Mouse (Mus musculus): ENCODE results near the gene Mccc2. TPM values are rescaled to one million over a fixed set of nuclear protein-coding genes. Genes with fewer than 3 reads are reported as not detected.
A peak's percentile ranks its signal among the peaks of the same experiment; 100 is the strongest.

The Mccc2 gene
- polyA plus RNA-seq, 2 experiments: 6.9 to 14.7 TPM

- H3K9me3 ChIP-seq (ENCODE audit: control insufficient read depth, low read length): no peaks in the 10 kb centered on the region
- TF ChIP-seq CTCF (IDR thresholded peaks at IDR 0.05; ENCODE audit: low read depth) (0 out of 2 replicates have a peak, but pooled peaks have one; percentile 2), EP300 (IDR thresholded peaks at IDR 0.05; ENCODE audit: low read depth) (no peak)
- DNase-seq (ENCODE audit: low read depth in 3 of 3, low spot score in 3 of 3) (no peak), ATAC-seq (ENCODE audit: insufficient read depth) (no peak)
- peaks cover 17% of the 10 kb centered on the region for H3K27me3 ChIP-seq (ENCODE audit: control insufficient read depth, insufficient read depth, low read length)
- H3K9ac ChIP-seq (replicated peaks): no peak overlapping the region
- H3K27ac ChIP-seq: no peak overlapping the region
- H3K4me1 ChIP-seq (replicated peaks; ENCODE audit: control insufficient read depth in 2 of 2, insufficient read depth in 2 of 2, low read length in 1 of 2): no peaks in the 10 kb centered on the region
- no peaks in the 10 kb centered on the region for H3K36me3 ChIP-seq (replicated peaks; ENCODE audit: control insufficient read depth, insufficient read depth, low read depth)
- H3K4me2 ChIP-seq (ENCODE audit: low read depth): no peak overlapping the region
- 3% methylated on average over 30 of the region's 30 CpGs for WGBS (ENCODE audit: insufficient replicate concordance)
- H3K4me3 ChIP-seq (ENCODE audit: insufficient read depth in 1 of 2, low read depth in 2 of 2, low read length in 2 of 2): no peak overlapping the region
Measured at GRCm38 (mm10) chr13:99900557-99900892, 114.9 kb downstream of the Mccc2 start.

GRCm38 (mm10) chr13:99899670-99900556 lies 115.5 kb downstream of the Mccc2 start:
- Histone ChIP-seq H3K4me3 (ENCODE audit: insufficient read depth in 1 of 2, low read depth in 2 of 2, low read length in 2 of 2) (no peak overlapping the region), H3K4me1 (replicated peaks; ENCODE audit: control insufficient read depth in 2 of 2, insufficient read depth in 2 of 2, low read length in 1 of 2) (no peaks in the 10 kb centered on the region), H3K27me3 (ENCODE audit: control insufficient read depth, insufficient read depth, low read length) (peaks cover 17% of the 10 kb centered on the region), H3K27ac (no peak overlapping the region), H3K36me3 (replicated peaks; ENCODE audit: control insufficient read depth, insufficient read depth, low read depth) (no peaks in the 10 kb centered on the region), H3K9me3 (ENCODE audit: control insufficient read depth, low read length) (no peaks in the 10 kb centered on the region), H3K4me2 (ENCODE audit: low read depth) (no peak overlapping the region), H3K9ac (replicated peaks) (no peak overlapping the region)
- TF ChIP-seq EP300 (IDR thresholded peaks at IDR 0.05; ENCODE audit: low read depth): no peak
- TF ChIP-seq CTCF (IDR thresholded peaks at IDR 0.05; ENCODE audit: low read depth): no peak
- ATAC-seq (ENCODE audit: insufficient read depth) (no peak), DNase-seq (ENCODE audit: low read depth in 3 of 3, low spot score in 3 of 3) (no peak)
- WGBS (ENCODE audit: insufficient replicate concordance): 10% methylated on average over 38 of the region's 38 CpGs

- WGBS (ENCODE audit: insufficient replicate concordance): 13% methylated on average over 14 of the region's 14 CpGs
- no peaks in the 10 kb centered on the region for H3K4me1 ChIP-seq (replicated peaks; ENCODE audit: control insufficient read depth in 2 of 2, insufficient read depth in 2 of 2, low read length in 1 of 2)
- ATAC-seq (ENCODE audit: insufficient read depth): no peak
- H3K4me2 ChIP-seq (ENCODE audit: low read depth): no peak overlapping the region
- TF ChIP-seq CTCF (IDR thresholded peaks at IDR 0.05; ENCODE audit: low read depth) (no peak), EP300 (IDR thresholded peaks at IDR 0.05; ENCODE audit: low read depth) (no peak)
- no peak overlapping the region for H3K9ac ChIP-seq (replicated peaks)
- H3K36me3 ChIP-seq (replicated peaks; ENCODE audit: control insufficient read depth, insufficient read depth, low read depth): no peaks in the 10 kb centered on the region
- no peak overlapping the region for H3K27ac ChIP-seq
- DNase-seq (ENCODE audit: low read depth in 3 of 3, low spot score in 3 of 3): no peak
- H3K4me3 ChIP-seq (ENCODE audit: insufficient read depth in 1 of 2, low read depth in 2 of 2, low read length in 2 of 2): no peak overlapping the region
- H3K9me3 ChIP-seq (ENCODE audit: control insufficient read depth, low read length): no peaks in the 10 kb centered on the region
- peaks cover 17% of the 10 kb centered on the region for H3K27me3 ChIP-seq (ENCODE audit: control insufficient read depth, insufficient read depth, low read length)
Measured at GRCm38 (mm10) chr13:99898816-99899215, 116.6 kb downstream of the Mccc2 start.

Other genes with a start within 250 kb of the Mccc2 start
- not detected in 2 replicates for gene Cartpt, start 114.5 kb downstream of the Mccc2 start, polyA plus RNA-seq (2012; rRNA removed)
- gene Cartpt, start 114.5 kb downstream of the Mccc2 start, polyA plus RNA-seq (2014; fragmentation: Nextera tagmentation; extraction: Ambion mirVana): not detected in 2 replicates
- 3.4 and 5.4 TPM in 2 replicates for gene Bdp1, start 88.4 kb upstream of the Mccc2 start, polyA plus RNA-seq (2012; rRNA removed)
- gene Bdp1, start 88.4 kb upstream of the Mccc2 start, polyA plus RNA-seq (2014; fragmentation: Nextera tagmentation; extraction: Ambion mirVana): 7.8 and 8.7 TPM in 2 replicates
- 4.3 and 8.9 TPM in 2 replicates for gene Serf1, start 92.4 kb upstream of the Mccc2 start, polyA plus RNA-seq (2012; rRNA removed)
- gene Serf1, start 92.4 kb upstream of the Mccc2 start, polyA plus RNA-seq (2014; fragmentation: Nextera tagmentation; extraction: Ambion mirVana): 20.2 and 21.7 TPM in 2 replicates
- gene Smn1, start 109.2 kb upstream of the Mccc2 start, polyA plus RNA-seq (2012; rRNA removed): 17.4 and 26.2 TPM in 2 replicates
- gene Smn1, start 109.2 kb upstream of the Mccc2 start, polyA plus RNA-seq (2014; fragmentation: Nextera tagmentation; extraction: Ambion mirVana): 22.8 and 23.5 TPM in 2 replicates
- 1.2 and 1.9 TPM in 2 replicates for gene Naip2, start 186.5 kb upstream of the Mccc2 start, polyA plus RNA-seq (2012; rRNA removed)
- 2.0 and 2.6 TPM in 2 replicates for gene Naip2, start 186.5 kb upstream of the Mccc2 start, polyA plus RNA-seq (2014; fragmentation: Nextera tagmentation; extraction: Ambion mirVana)
- 0.69 and 0.95 TPM in 2 replicates for gene Naip5, start 230.7 kb upstream of the Mccc2 start, polyA plus RNA-seq (2012; rRNA removed)
- gene Naip5, start 230.7 kb upstream of the Mccc2 start, polyA plus RNA-seq (2014; fragmentation: Nextera tagmentation; extraction: Ambion mirVana): 0.34 and 0.48 TPM in 2 replicates

Measured in liver, embryonic 14.5 days (tissue).